In genomic region chr9:71215248-71216035, GRCm38 (mm10) we compare ENCODE assay signal across 8 mouse cellular contexts. TPM values are rescaled to one million over a fixed set of nuclear protein-coding genes. Genes with fewer than 3 reads are reported as not detected.
A peak's percentile ranks its signal among the peaks of the same experiment; 100 is the strongest.
DNase-seq lines count a peak whose midpoint lies in the region; ATAC-seq and TF ChIP-seq lines count a peak whose summit lies in the region.

Gene Aldh1a2 (plus strand): TSS chr9:71215789.

- H3K79me3 ChIP-seq in C2C12 (ENCODE audit: low read depth), result no peaks in the 10 kb centered on the region

- WGBS in forebrain, embryonic 12.5 days, result 1% methylated on average over 58 of the region's 97 CpGs

- intact Hi-C loops in heart, postnatal 14 days (cut with DNase I), result loop anchor here (10.0 kb wide), 4 partner anchors 99 to 399 kb away; no protein-coding TSS in a partner anchor

- ATAC-seq in forebrain, embryonic 12.5 days (ENCODE audit: low FRiP score), result peak; percentile 71
- ATAC-seq in activated CD4-positive, CD25-positive, alpha-beta regulatory T cell, adult 4 months, result no peak

- H3K4me3 ChIP-seq in C2C12 (ENCODE audit: insufficient read depth, poor library complexity, severe bottlenecking), result no peak within 1 kb of the TSS
- H3K4me3 ChIP-seq in forebrain, embryonic 12.5 days (replicated peaks), result peak within 1 kb of the TSS; percentile 42
- H3K4me3 ChIP-seq in megakaryocyte, embryonic 14.5 days (replicated peaks), result peak within 1 kb of the TSS; percentile 90

- peak within 1 kb of the TSS; percentile 62 for H3K4me2 ChIP-seq in forebrain, embryonic 12.5 days

- TF ChIP-seq CTCF in C2C12 (IDR thresholded peaks at IDR 0.05; ENCODE audit: control insufficient read depth, insufficient read depth, insufficient read length), result peak; percentile 18

- H3K4me1 ChIP-seq in forebrain, embryonic 12.5 days, result peaks cover 21% of the 10 kb centered on the region
- peaks cover 17% of the 10 kb centered on the region for H3K4me1 ChIP-seq in megakaryocyte, embryonic 14.5 days

- no peaks in the 10 kb centered on the region for H3K9me3 ChIP-seq in forebrain, embryonic 12.5 days
- 0 out of 2 replicates have a peak, but pooled peaks cover 4% of the 10 kb centered on the region for H3K9me3 ChIP-seq in megakaryocyte, embryonic 14.5 days

- H3K36me3 ChIP-seq in C2C12 (ENCODE audit: control insufficient read depth, insufficient read depth), result no peaks in the 10 kb centered on the region
- no peaks in the 10 kb centered on the region for H3K36me3 ChIP-seq in forebrain, embryonic 12.5 days (replicated peaks)
- no peaks in the 10 kb centered on the region for H3K36me3 ChIP-seq in megakaryocyte, embryonic 14.5 days (replicated peaks; ENCODE audit: low read length)

- H3K27ac ChIP-seq in forebrain, embryonic 12.5 days, result no peak within 1 kb of the TSS

- H3K79me2 ChIP-seq in C2C12 (ENCODE audit: control insufficient read depth, insufficient read depth), result no peaks in the 10 kb centered on the region

- H3ac ChIP-seq in C2C12 (ENCODE audit: control insufficient read depth, insufficient read length, low read depth), result no peak within 1 kb of the TSS

- 0 out of 2 replicates have a peak within 1 kb of the TSS, but pooled peaks have one; percentile 33 for H3K9ac ChIP-seq in forebrain, embryonic 12.5 days

- peaks cover 20% of the 10 kb centered on the region for H3K27me3 ChIP-seq in C2C12 (ENCODE audit: control insufficient read depth, insufficient read depth, insufficient read length)
- peaks cover 66% of the 10 kb centered on the region for H3K27me3 ChIP-seq in forebrain, embryonic 12.5 days
- peaks cover 77% of the 10 kb centered on the region for H3K27me3 ChIP-seq in megakaryocyte, embryonic 14.5 days (replicated peaks)

- peak; percentile 87 for DNase-seq in ZHBTc4 (ENCODE audit: low read depth, low spot score)
- peak; percentile 82 to 86 for DNase-seq in heart, postnatal 14 days
- peak; percentile 90 to 93 for DNase-seq in kidney, postnatal 4 days
- DNase-seq in spleen, adult 12 weeks (ENCODE audit: low spot score), result peak; percentile 22

TF ChIP-seq in C2C12, 6 proteins besides CTCF, POLR2A, EP300 and RAD21:
- no peak for TF ChIP-seq MAX (IDR thresholded peaks at IDR 0.05)

RNA-seq across cellular contexts. Expression of gene Aldh1a2, which starts in this region (rescaled TPM):
- 0.01 TPM for polyA plus RNA-seq in C2C12 (2012; fragmentation: generic; extraction: Trizol)
- polyA plus RNA-seq in forebrain, embryonic 12.5 days (2016; fragmentation: Nextera tagmentation; extraction: Ambion mirVana), result 5.7 TPM in 2 replicates
- 10 to 100 TPM; 13.3 to 19.9 TPM for total RNA-seq in heart, postnatal 14 days (2021)
- not detected in 2 replicates for polyA plus RNA-seq in megakaryocyte, embryonic 14.5 days (2012; ENCODE audit: insufficient read depth, low replicate concordance)
- polyA plus RNA-seq in activated CD4-positive, CD25-positive, alpha-beta regulatory T cell, adult 4 months (2017; shearing (Covaris generic)), result not detected

Comparison
In these comparisons a context has a peak if more than half of its experiments do, and no peak if none do; other contexts are left out.
1. DNase-seq: peak in every context shown above with its lines; median percentile 92 in kidney, postnatal 4 days; 87 in ZHBTc4; 84 in heart, postnatal 14 days; 22 in spleen, adult 12 weeks.